Mouse (Mus musculus): ENCODE data around the gene Krtap28-13.
A peak's percentile ranks its signal among the peaks of the same experiment; 100 is the strongest.

Gene Krtap28-13

GRCm38 (mm10) chr1:83096935-83097334 is 36.2 kb downstream of the Krtap28-13 start:
- DNase-seq, result no peak

GRCm38 (mm10) chr1:83099160-83099559 is 38.4 kb downstream of the Krtap28-13 start:
- DNase-seq, result no peak

GRCm38 (mm10) chr1:83099580-83100137 is 38.9 kb downstream of the Krtap28-13 start:
- peak in 1 of 2 experiments; percentile 5 for DNase-seq

GRCm38 (mm10) chr1:83101891-83102290 is 41.2 kb downstream of the Krtap28-13 start:
- peak in 1 of 2 experiments; percentile 12 for DNase-seq

GRCm38 (mm10) chr1:83105464-83105863 is 44.7 kb downstream of the Krtap28-13 start:
- DNase-seq, result no peak

GRCm38 (mm10) chr1:83107410-83107978 is 46.8 kb downstream of the Krtap28-13 start:
- no peak for DNase-seq

- DNase-seq, result no peak
Observed at GRCm38 (mm10) chr1:83110992-83111391, 50.3 kb downstream of the Krtap28-13 start.
